Mouse (Mus musculus): ENCODE data around the gene Olfr523. TPM values are rescaled to one million over a fixed set of nuclear protein-coding genes. Genes with fewer than 3 reads are reported as not detected.

The Olfr523 gene
- polyA plus RNA-seq, 1 experiment, result not detected

DNA sequence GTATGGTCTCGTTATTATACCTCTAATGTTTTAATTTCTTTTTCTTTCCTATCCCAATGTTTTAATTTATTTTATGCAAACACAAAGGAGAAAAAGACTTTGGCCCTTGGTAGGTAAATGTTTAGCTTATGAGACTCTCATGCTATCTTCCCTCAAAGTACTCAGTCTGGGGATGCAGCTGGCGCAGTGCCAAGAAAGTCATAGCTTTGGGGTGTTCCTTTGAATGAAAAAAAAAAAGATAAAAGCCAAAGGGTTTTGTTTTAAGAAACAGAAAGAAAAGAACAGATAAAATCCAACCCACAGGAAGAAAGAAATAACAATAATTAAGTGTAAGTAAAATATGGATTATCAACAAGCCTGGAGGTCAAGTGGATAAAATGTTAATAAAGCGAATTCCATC lies 35.7 kb downstream of the Olfr523 start:
- H3K27ac ChIP-seq (ENCODE audit: insufficient read depth, low read depth, low read length), result no peak overlapping the region
- H3K4me1 ChIP-seq (ENCODE audit: control insufficient read depth, insufficient read depth, insufficient read length, low read length), result no peaks in the 10 kb centered on the region
- no peak for TF ChIP-seq CTCF (IDR thresholded peaks at IDR 0.05; ENCODE audit: extremely low read depth, insufficient read length, insufficient replicate concordance, low read depth, low read length)
- no peak for TF ChIP-seq POLR2A (IDR thresholded peaks at IDR 0.05; ENCODE audit: low read depth, low read length)
- H3K36me3 ChIP-seq (ENCODE audit: control insufficient read depth, insufficient read depth, low read length), result no peaks in the 10 kb centered on the region
- WGBS, result 31% methylated on average over 3 of the region's 3 CpGs
- no peak overlapping the region for H3K4me3 ChIP-seq (ENCODE audit: low read depth, low read length)
- H3K27me3 ChIP-seq (ENCODE audit: control insufficient read depth, insufficient read depth, low read length), result no peaks in the 10 kb centered on the region

GRCm38 (mm10) chr7:140213841-140214240 lies 40.8 kb downstream of the Olfr523 start:
- H3K27ac ChIP-seq (ENCODE audit: insufficient read depth, low read depth, low read length), result no peak overlapping the region
- H3K4me1 ChIP-seq (ENCODE audit: control insufficient read depth, insufficient read depth, insufficient read length, low read length), result no peaks in the 10 kb centered on the region
- TF ChIP-seq POLR2A (IDR thresholded peaks at IDR 0.05; ENCODE audit: low read depth, low read length), result no peak
- no peak for TF ChIP-seq CTCF (IDR thresholded peaks at IDR 0.05; ENCODE audit: extremely low read depth, insufficient read length, insufficient replicate concordance, low read depth, low read length)
- H3K4me3 ChIP-seq (ENCODE audit: low read depth, low read length), result no peak overlapping the region
- WGBS, result 73% methylated on average over 5 of the region's 5 CpGs
- H3K27me3 ChIP-seq (ENCODE audit: control insufficient read depth, insufficient read depth, low read length), result no peaks in the 10 kb centered on the region
- H3K36me3 ChIP-seq (ENCODE audit: control insufficient read depth, insufficient read depth, low read length), result no peaks in the 10 kb centered on the region

GRCm38 (mm10) chr7:140217967-140218366 lies 45.0 kb downstream of the Olfr523 start, which contains the start of gene Cd163l1:
TSS of gene Cd163l1 (plus strand) at chr7:140218267.
- Histone ChIP-seq H3K27me3 (ENCODE audit: control insufficient read depth, insufficient read depth, low read length) (no peaks in the 10 kb centered on the region), H3K4me3 (ENCODE audit: low read depth, low read length) (no peak within 1 kb of the TSS), H3K27ac (ENCODE audit: insufficient read depth, low read depth, low read length) (no peak within 1 kb of the TSS), H3K4me1 (ENCODE audit: control insufficient read depth, insufficient read depth, insufficient read length, low read length) (no peaks in the 10 kb centered on the region), H3K36me3 (ENCODE audit: control insufficient read depth, insufficient read depth, low read length) (no peaks in the 10 kb centered on the region)
- WGBS, result 80% methylated on average over 2 of the region's 2 CpGs
- TF ChIP-seq CTCF (IDR thresholded peaks at IDR 0.05; ENCODE audit: extremely low read depth, insufficient read length, insufficient replicate concordance, low read depth, low read length) (no peak), POLR2A (IDR thresholded peaks at IDR 0.05; ENCODE audit: low read depth, low read length) (no peak)

GRCm38 (mm10) chr7:140219268-140219667 lies 46.3 kb downstream of the Olfr523 start:
- no peak overlapping the region for H3K4me3 ChIP-seq (ENCODE audit: low read depth, low read length)
- no peaks in the 10 kb centered on the region for H3K27me3 ChIP-seq (ENCODE audit: control insufficient read depth, insufficient read depth, low read length)
- no peaks in the 10 kb centered on the region for H3K36me3 ChIP-seq (ENCODE audit: control insufficient read depth, insufficient read depth, low read length)
- H3K4me1 ChIP-seq (ENCODE audit: control insufficient read depth, insufficient read depth, insufficient read length, low read length), result no peaks in the 10 kb centered on the region
- no peak for TF ChIP-seq POLR2A (IDR thresholded peaks at IDR 0.05; ENCODE audit: low read depth, low read length)
- no peak for TF ChIP-seq CTCF (IDR thresholded peaks at IDR 0.05; ENCODE audit: extremely low read depth, insufficient read length, insufficient replicate concordance, low read depth, low read length)
- no peak overlapping the region for H3K27ac ChIP-seq (ENCODE audit: insufficient read depth, low read depth, low read length)
- WGBS, result 4% methylated on average over 1 of the region's 1 CpGs

DNA sequence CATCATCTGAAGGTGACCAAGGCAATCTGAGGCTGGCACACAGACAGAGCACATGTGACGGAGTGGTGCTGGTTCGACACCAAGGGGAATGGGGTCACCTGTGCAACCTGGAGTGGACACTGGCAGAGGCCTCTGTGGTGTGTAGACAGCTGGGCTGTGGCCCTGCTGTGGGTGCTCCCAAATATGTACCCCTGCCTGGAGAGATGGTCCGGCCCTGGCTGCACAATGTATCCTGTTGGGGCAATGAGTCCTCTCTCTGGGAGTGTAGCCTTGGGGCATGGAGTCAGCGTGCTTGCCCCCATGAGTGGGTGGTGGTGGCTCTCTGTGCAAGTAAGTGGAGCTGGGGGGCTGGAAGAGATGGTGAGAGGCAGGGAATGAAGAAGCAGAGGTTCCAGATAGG lies 47.4 kb downstream of the Olfr523 start:
- no peaks in the 10 kb centered on the region for H3K27me3 ChIP-seq (ENCODE audit: control insufficient read depth, insufficient read depth, low read length)
- WGBS, result 82% methylated on average over 4 of the region's 4 CpGs
- no peak for TF ChIP-seq POLR2A (IDR thresholded peaks at IDR 0.05; ENCODE audit: low read depth, low read length)
- TF ChIP-seq CTCF (IDR thresholded peaks at IDR 0.05; ENCODE audit: extremely low read depth, insufficient read length, insufficient replicate concordance, low read depth, low read length), result no peak
- no peaks in the 10 kb centered on the region for H3K36me3 ChIP-seq (ENCODE audit: control insufficient read depth, insufficient read depth, low read length)
- H3K27ac ChIP-seq (ENCODE audit: insufficient read depth, low read depth, low read length), result no peak overlapping the region
- H3K4me1 ChIP-seq (ENCODE audit: control insufficient read depth, insufficient read depth, insufficient read length, low read length), result no peaks in the 10 kb centered on the region
- no peak overlapping the region for H3K4me3 ChIP-seq (ENCODE audit: low read depth, low read length)

- H3K4me1 ChIP-seq (ENCODE audit: control insufficient read depth, insufficient read depth, insufficient read length, low read length), result no peaks in the 10 kb centered on the region
- 77% methylated on average over 13 of the region's 13 CpGs for WGBS
- H3K36me3 ChIP-seq (ENCODE audit: control insufficient read depth, insufficient read depth, low read length), result no peaks in the 10 kb centered on the region
- no peak for TF ChIP-seq POLR2A (IDR thresholded peaks at IDR 0.05; ENCODE audit: low read depth, low read length)
- no peak for TF ChIP-seq CTCF (IDR thresholded peaks at IDR 0.05; ENCODE audit: extremely low read depth, insufficient read length, insufficient replicate concordance, low read depth, low read length)
- H3K27me3 ChIP-seq (ENCODE audit: control insufficient read depth, insufficient read depth, low read length), result no peaks in the 10 kb centered on the region
- H3K27ac ChIP-seq (ENCODE audit: insufficient read depth, low read depth, low read length), result no peak overlapping the region
- no peak overlapping the region for H3K4me3 ChIP-seq (ENCODE audit: low read depth, low read length)
These were observed 51.2 kb downstream of the Olfr523 start for GRCm38 (mm10) chr7:140224209-140224608.

Other genes starting within 250 kb of the Olfr523 start
- 0.20 and 0.67 TPM in 2 replicates for gene Utf1, start 229.4 kb upstream of the Olfr523 start, polyA plus RNA-seq (2012; rRNA removed)
- gene 6430531B16Rik, start 194.5 kb upstream of the Olfr523 start, polyA plus RNA-seq (2012; rRNA removed), result 0.06 and 0.16 TPM in 2 replicates
- 4.9 and 7.3 TPM in 2 replicates for gene Adam8, start 180.7 kb upstream of the Olfr523 start, polyA plus RNA-seq (2012; rRNA removed)
- gene Zfp511, start 136.8 kb upstream of the Olfr523 start, polyA plus RNA-seq (2012; rRNA removed), result 54.9 and 68.9 TPM in 2 replicates
- gene Tubgcp2, start 136.5 kb upstream of the Olfr523 start, polyA plus RNA-seq (2012; rRNA removed), result 5.1 and 9.1 TPM in 2 replicates
- gene Msx3, start 124.1 kb upstream of the Olfr523 start, polyA plus RNA-seq (2012; rRNA removed), result 0.10 TPM in 1 of 2 replicates, not detected in the other
- gene Caly, start 90.7 kb upstream of the Olfr523 start, polyA plus RNA-seq (2012; rRNA removed), result 1.0 and 1.4 TPM in 2 replicates
- gene Prap1, start 79.8 kb upstream of the Olfr523 start, polyA plus RNA-seq (2012; rRNA removed), result 3,061 and 5,933 TPM in 2 replicates
- gene Fuom, start 70.8 kb upstream of the Olfr523 start, polyA plus RNA-seq (2012; rRNA removed), result 76.8 and 111 TPM in 2 replicates
- gene Paox, start 57.4 kb upstream of the Olfr523 start, polyA plus RNA-seq (2012; rRNA removed), result 11.0 and 13.5 TPM in 2 replicates
- 47.4 and 48.1 TPM in 2 replicates for gene Echs1, start 56.7 kb upstream of the Olfr523 start, polyA plus RNA-seq (2012; rRNA removed)
- 8.3 and 16.6 TPM in 2 replicates for gene Mtg1, start 35.7 kb upstream of the Olfr523 start, polyA plus RNA-seq (2012; rRNA removed)
- gene Sprn, start 18.3 kb upstream of the Olfr523 start, polyA plus RNA-seq (2012; rRNA removed), result 0.29 and 0.34 TPM in 2 replicates
- gene Olfr522, start 8.5 kb upstream of the Olfr523 start, polyA plus RNA-seq (2012; rRNA removed), result not detected in 2 replicates
- not detected in 2 replicates for gene Olfr524, start 32.7 kb downstream of the Olfr523 start, polyA plus RNA-seq (2012; rRNA removed)
- gene Cd163l1, start 45.0 kb downstream of the Olfr523 start, polyA plus RNA-seq (2012; rRNA removed), result 0.22 and 1.2 TPM in 2 replicates
- 0.18 and 0.28 TPM in 2 replicates for gene 5830411N06Rik, start 74.1 kb downstream of the Olfr523 start, polyA plus RNA-seq (2012; rRNA removed)
- gene Olfr525, start 147.6 kb downstream of the Olfr523 start, polyA plus RNA-seq (2012; rRNA removed), result not detected in 2 replicates
- gene Olfr527, start 160.8 kb downstream of the Olfr523 start, polyA plus RNA-seq (2012; rRNA removed), result not detected in 2 replicates
- gene Olfr60, start 188.5 kb downstream of the Olfr523 start, polyA plus RNA-seq (2012; rRNA removed), result 0.36 and 1.6 TPM in 2 replicates
- gene Olfr530, start 203.1 kb downstream of the Olfr523 start, polyA plus RNA-seq (2012; rRNA removed), result not detected in 2 replicates
- gene Olfr531, start 229.7 kb downstream of the Olfr523 start, polyA plus RNA-seq (2012; rRNA removed), result 0.04 TPM in 1 of 2 replicates, not detected in the other
- not detected in 2 replicates for gene Olfr532, start 248.4 kb downstream of the Olfr523 start, polyA plus RNA-seq (2012; rRNA removed)

Measured in small intestine, adult 2 months (tissue).